ENCODE assay signal across 17 mouse cellular contexts in genomic region chr5:35003611-35004162, GRCm38 (mm10). TPM values are rescaled to one million over a fixed set of nuclear protein-coding genes. Genes with fewer than 3 reads are reported as not detected.
DNase-seq lines count a peak whose midpoint lies in the region; ATAC-seq and TF ChIP-seq lines count a peak whose summit lies in the region.
"Had no signal": no experiment of that assay in that cellular context is flagged by ENCODE, and none has a peak within 500 bp of the region (broad histone marks: within the 10 kb centered on the region; RNA-seq: fewer than 3 reads in every experiment).

No protein-coding gene starts in this region.

- no peak for ATAC-seq in heart, embryonic 13.5 days (ENCODE audit: extremely low read depth, insufficient number of reproducible peaks, low FRiP score, low TSS enrichment)
- ATAC-seq in kidney, embryonic 15.5 days (replicated peaks; ENCODE audit: low FRiP score) = no peak
- ATAC-seq: midbrain, embryonic 16.5 days had no signal

- DNase-seq in heart, embryonic 10.5 days (ENCODE audit: low spot score) = no peak
- DNase-seq in kidney, adult 11 months = no peak
- peak; percentile 44 for DNase-seq in brain, embryonic 14.5 days (ENCODE audit: low read depth)
- peak; percentile 34 for DNase-seq in kidney, postnatal 14 days
- DNase-seq in embryo, embryonic 9.5 days (ENCODE audit: extremely low spot score) = no peak
- no peak for DNase-seq in thymus, adult 18-20 months
- DNase-seq: adrenal gland, postnatal 10 days; cerebellum, postnatal 14 days; gastrocnemius, postnatal 25 days; thymus, postnatal 14 days had no signal

- H3K9ac ChIP-seq in heart, embryonic 13.5 days = no peak overlapping the region; the same call in 1 of the 2 replicates
- no peak overlapping the region for H3K9ac ChIP-seq in kidney, embryonic 15.5 days
- H3K9ac ChIP-seq: neural tube, embryonic 12.5 days had no signal

- H3K4me1 ChIP-seq in heart, embryonic 13.5 days = peaks cover 44% of the 10 kb centered on the region
- peaks cover 23% of the 10 kb centered on the region for H3K4me1 ChIP-seq in heart, embryonic 10.5 days
- H3K4me1 ChIP-seq in kidney, embryonic 15.5 days = peaks cover 20% of the 10 kb centered on the region

- no peak for TF ChIP-seq CTCF in brain, embryonic 14.5 days (IDR thresholded peaks at IDR 0.05; ENCODE audit: borderline replicate concordance, extremely low read depth, insufficient read depth, insufficient read length)

- H3K4me2 ChIP-seq in heart, embryonic 13.5 days = no peak overlapping the region
- no peak overlapping the region for H3K4me2 ChIP-seq in kidney, embryonic 15.5 days
- H3K4me2 ChIP-seq: neural tube, embryonic 12.5 days had no signal

- H3K27me3 ChIP-seq in heart, embryonic 13.5 days (replicated peaks) = no peaks in the 10 kb centered on the region
- no peaks in the 10 kb centered on the region for H3K27me3 ChIP-seq in heart, embryonic 10.5 days (ENCODE audit: insufficient read depth, poor library complexity, severe bottlenecking)
- no peaks in the 10 kb centered on the region for H3K27me3 ChIP-seq in kidney, embryonic 15.5 days
- H3K27me3 ChIP-seq: neural tube, embryonic 12.5 days had no signal

- H3K27ac ChIP-seq in heart, embryonic 13.5 days (replicated peaks) = peak overlapping the region; percentile 53
- no peak overlapping the region for H3K27ac ChIP-seq in heart, embryonic 10.5 days
- H3K27ac ChIP-seq in kidney, embryonic 15.5 days = peak overlapping the region; percentile 56; the same call in 1 of the 2 replicates
- H3K27ac ChIP-seq: hindbrain, embryonic 10.5 days; liver, embryonic 14.5 days; neural tube, embryonic 12.5 days had no signal

- no peak overlapping the region for H3K4me3 ChIP-seq in heart, embryonic 13.5 days
- no peak overlapping the region for H3K4me3 ChIP-seq in heart, embryonic 10.5 days
- H3K4me3 ChIP-seq in kidney, embryonic 15.5 days (replicated peaks) = no peak overlapping the region
- H3K4me3 ChIP-seq: hindbrain, embryonic 10.5 days; neural tube, embryonic 12.5 days had no signal

- TF ChIP-seq POLR2A in brain, embryonic 14.5 days (IDR thresholded peaks at IDR 0.05; ENCODE audit: borderline replicate concordance, extremely low read depth, insufficient read depth, insufficient read length, poor library complexity, severe bottlenecking) = no peak

- WGBS in heart, embryonic 13.5 days = 74% methylated on average over 7 of the region's 7 CpGs
- 89% methylated on average over 7 of the region's 7 CpGs for WGBS in heart, embryonic 10.5 days
- WGBS in kidney, embryonic 15.5 days = 57% methylated on average over 7 of the region's 7 CpGs

- H3K36me3 ChIP-seq in heart, embryonic 13.5 days = peaks cover 23% of the 10 kb centered on the region
- H3K36me3 ChIP-seq in heart, embryonic 10.5 days = peaks cover 38% of the 10 kb centered on the region
- H3K36me3 ChIP-seq in kidney, embryonic 15.5 days = peaks cover 11% of the 10 kb centered on the region; the same call in 1 of the 2 replicates

- no peaks in the 10 kb centered on the region for H3K9me3 ChIP-seq in heart, embryonic 13.5 days
- H3K9me3 ChIP-seq in heart, embryonic 10.5 days = no peaks in the 10 kb centered on the region
- no peaks in the 10 kb centered on the region for H3K9me3 ChIP-seq in kidney, embryonic 15.5 days (replicated peaks)
- H3K9me3 ChIP-seq: hindbrain, embryonic 10.5 days; neural tube, embryonic 12.5 days had no signal

RNA-seq across cellular contexts. Expression of gene Hgfac, which starts 37.6 kb away (rescaled TPM):
- 0.83 and 2.1 TPM in 2 replicates for polyA plus RNA-seq in heart, embryonic 13.5 days (2015; fragmentation: Nextera tagmentation; extraction: Ambion mirVana)
- polyA plus RNA-seq in heart, embryonic 10.5 days (2016; fragmentation: Nextera tagmentation; extraction: Ambion mirVana) = 0.26 and 5.0 TPM in 2 replicates
- polyA plus RNA-seq in kidney, embryonic 15.5 days (2015; fragmentation: Nextera tagmentation; extraction: Ambion mirVana) = 2.6 and 3.6 TPM in 2 replicates
- polyA plus RNA-seq in brain, embryonic 14.5 days (2012; rRNA removed) = 2.8 and 3.5 TPM in 2 replicates
- polyA plus RNA-seq: embryonic facial prominence, embryonic 11.5 days had no signal

RNA-seq across cellular contexts. Expression of gene Dok7, which starts 52.9 kb away (rescaled TPM):
- 8.0 and 8.5 TPM in 2 replicates for polyA plus RNA-seq in heart, embryonic 13.5 days (2015; fragmentation: Nextera tagmentation; extraction: Ambion mirVana)
- polyA plus RNA-seq in heart, embryonic 10.5 days (2016; fragmentation: Nextera tagmentation; extraction: Ambion mirVana) = 2.3 and 4.4 TPM in 2 replicates
- polyA plus RNA-seq in kidney, embryonic 15.5 days (2015; fragmentation: Nextera tagmentation; extraction: Ambion mirVana) = 1.1 TPM in 2 replicates
- polyA plus RNA-seq in brain, embryonic 14.5 days (2012; rRNA removed) = 9.2 and 10.2 TPM in 2 replicates

RNA-seq across cellular contexts. Expression of gene Rgs12, which starts 54.4 kb away (rescaled TPM):
- polyA plus RNA-seq in heart, embryonic 13.5 days (2015; fragmentation: Nextera tagmentation; extraction: Ambion mirVana) = 28.9 and 30.7 TPM in 2 replicates
- 32.8 and 35.3 TPM in 2 replicates for polyA plus RNA-seq in heart, embryonic 10.5 days (2016; fragmentation: Nextera tagmentation; extraction: Ambion mirVana)
- polyA plus RNA-seq in kidney, embryonic 15.5 days (2015; fragmentation: Nextera tagmentation; extraction: Ambion mirVana) = 30.2 and 35.2 TPM in 2 replicates
- 58.7 and 60.9 TPM in 2 replicates for polyA plus RNA-seq in brain, embryonic 14.5 days (2012; rRNA removed)

Comparison
In these comparisons a context has a peak if more than half of its experiments do, and no peak if none do; other contexts are left out.
1. DNase-seq: peak in brain, embryonic 14.5 days (single experiment) and kidney, postnatal 14 days (single experiment); none in heart, embryonic 10.5 days (single experiment), kidney, adult 11 months (single experiment), embryo, embryonic 9.5 days (single experiment) and thymus, adult 18-20 months (0 of 2).